Mouse (Mus musculus) hindbrain, embryonic 11.5 days (tissue): ENCODE results near the gene Nhlh1. TPM values are rescaled to one million over a fixed set of nuclear protein-coding genes. Genes with fewer than 3 reads are reported as not detected.

Experiments used
- ATAC-seq: fragments of 200-750 bp; cut with Nextera tagmentation; 2 replicates; pipeline ENCODE4 v1.8.0; 2017; ENCODE audit warnings: mild to moderate bottlenecking, moderate TSS enrichment, moderate library complexity; ENCODE audit not compliant: low FRiP score
- DNase-seq: peaks from one replicate; pipeline ENCODE4 v3.0.0-alpha.2; 2015; ENCODE audit warnings: low spot score
- H3K27ac ChIP-seq: fragments of 300-500 bp; sonication (generic); 2 replicates; pipeline ENCODE4 v1.5.1; 2014; ENCODE audit warnings: mild to moderate bottlenecking, low read depth, low read length
- H3K27me3 ChIP-seq: fragments of 300-500 bp; sonication (generic); 2 replicates; pipeline ENCODE4 v1.6.1; 2014; ENCODE audit warnings: mild to moderate bottlenecking, low read length, moderate library complexity, mixed read lengths; ENCODE audit not compliant: control insufficient read depth, insufficient read depth
- H3K36me3 ChIP-seq: fragments of 300-500 bp; sonication (generic); 2 replicates; pipeline ENCODE4 v1.6.1; 2014; ENCODE audit warnings: mild to moderate bottlenecking, low read length, moderate library complexity, mixed read lengths; ENCODE audit not compliant: control insufficient read depth, insufficient read depth
- H3K4me1 ChIP-seq: fragments of 300-500 bp; sonication (generic); replicated peaks from 2 replicates; pipeline ENCODE4 v1.6.1; 2014; ENCODE audit warnings: low read length, mixed read lengths; ENCODE audit not compliant: control insufficient read depth, insufficient read depth
- H3K4me2 ChIP-seq: fragments of 300-500 bp; sonication (generic); replicated peaks from 2 replicates; pipeline ENCODE4 v1.6.1; 2014; ENCODE audit warnings: mild to moderate bottlenecking, low read depth, low read length
- H3K4me3 ChIP-seq: fragments of 300-500 bp; sonication (generic); 2 replicates; pipeline ENCODE4 v1.5.1; 2014; ENCODE audit warnings: low read depth, low read length
- H3K9ac ChIP-seq: fragments of 300-500 bp; sonication (generic); 2 replicates; pipeline ENCODE4 v1.6.1; 2014; ENCODE audit warnings: low read depth, low read length
- H3K9me3 ChIP-seq: fragments of 300-500 bp; sonication (generic); 2 replicates; pipeline ENCODE4 v1.6.1; 2016; ENCODE audit warnings: low read length; ENCODE audit not compliant: control insufficient read depth
- WGBS: fragments of 180-500 bp; shearing (Covaris S2); extraction: QIAGEN DNeasy Blood & Tissue Kit; methylation state at CpG from one replicate; pipeline ENCODE4 v1.1.7; 2014; 5-methylcytosine and 5-hydroxymethylcytosine counted together
- polyA plus RNA-seq: library from polyadenylated mRNA; unstranded; fragments of >200 nt; fragmentation: Nextera tagmentation; extraction: Ambion mirVana; gene quantifications from 2 replicates; pipeline ENCODE4 v1.2.1, GENCODE M21; 2014

The Nhlh1 gene
- polyA plus RNA-seq, 1 experiment from 2014 or later = 20.5 TPM

DNA sequence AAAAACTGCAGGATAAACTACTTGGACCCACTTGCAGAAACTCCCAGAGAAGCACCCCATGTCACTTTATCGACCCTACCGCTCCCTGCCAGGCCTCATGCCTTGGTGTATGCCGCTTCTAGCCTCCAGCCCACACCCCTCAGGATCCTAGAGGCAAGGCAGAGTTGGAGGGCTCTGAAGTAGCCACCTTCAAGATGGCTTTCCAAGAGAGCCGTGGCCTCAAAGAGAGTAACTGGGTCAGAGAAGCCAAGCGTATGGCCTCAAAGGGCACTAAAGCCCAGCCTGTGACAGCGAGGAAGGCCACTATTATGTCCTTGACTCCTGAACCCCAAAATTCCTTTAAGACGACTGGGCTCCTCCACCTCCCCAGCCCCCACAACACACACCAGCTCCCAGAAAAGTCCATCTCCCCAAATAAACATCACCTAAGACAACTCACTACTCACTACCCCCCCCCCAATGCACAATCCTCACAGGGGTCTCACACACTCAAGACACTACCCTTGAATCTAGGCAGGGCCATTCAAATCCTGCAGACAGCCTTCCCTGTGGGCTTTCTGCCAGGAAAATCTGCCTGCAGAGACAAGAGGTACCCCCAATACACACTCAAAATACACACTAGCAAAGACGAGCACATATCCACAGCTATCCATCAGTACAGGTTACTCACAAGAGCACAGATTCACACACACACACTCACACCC is 32.0 kb downstream of the Nhlh1 start:
- H3K4me1 ChIP-seq = peaks cover 25% of the 10 kb centered on the region
- H3K9ac ChIP-seq = peak overlapping the region; percentile 79
- peak overlapping the region; percentile 92 for H3K4me2 ChIP-seq
- ATAC-seq (no peak), DNase-seq (no peak)
- no peaks in the 10 kb centered on the region for H3K9me3 ChIP-seq
- WGBS = 24% methylated on average over 8 of the region's 8 CpGs
- H3K4me3 ChIP-seq = peak overlapping the region; percentile 68
- no peaks in the 10 kb centered on the region for H3K27me3 ChIP-seq
- H3K36me3 ChIP-seq = no peaks in the 10 kb centered on the region
- peak overlapping the region; percentile 93 for H3K27ac ChIP-seq

DNA sequence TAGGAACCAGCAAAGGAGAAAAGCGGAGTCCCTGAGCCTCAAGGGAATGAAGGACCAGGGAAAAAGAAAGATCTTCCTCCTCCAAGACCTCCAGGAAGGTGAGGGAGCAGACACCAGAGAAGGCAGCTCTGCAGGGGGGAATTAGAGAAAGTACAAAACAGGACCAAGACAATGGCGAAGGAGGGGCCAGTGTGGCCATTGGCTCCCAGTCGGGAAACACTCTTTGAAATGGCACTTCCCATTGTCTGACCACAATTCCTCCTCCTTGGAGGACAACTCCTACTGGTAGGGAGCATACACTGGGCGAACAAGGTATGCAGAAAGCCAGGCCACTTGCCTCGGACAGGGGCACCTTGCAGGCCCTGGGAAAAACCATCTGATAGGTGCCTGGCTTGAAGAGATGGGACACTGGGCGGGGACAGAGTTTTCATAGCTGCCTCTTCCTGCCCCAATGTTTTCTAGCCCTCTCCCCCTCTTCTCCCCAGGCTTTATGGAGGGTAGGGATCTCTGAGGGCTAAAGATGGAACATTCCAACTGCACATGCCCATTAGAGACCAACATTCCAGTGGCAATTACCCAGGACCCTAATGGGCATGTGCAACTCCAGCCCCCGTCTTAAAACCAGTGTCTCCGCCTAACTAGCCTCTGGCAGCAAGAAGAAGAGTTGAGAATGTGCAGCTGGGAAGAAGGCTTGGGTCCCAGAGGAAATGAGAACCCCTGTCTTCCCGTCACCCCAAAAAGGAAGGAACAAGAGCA is 33.1 kb downstream of the Nhlh1 start:
- Histone ChIP-seq H3K4me2 (peak overlapping the region; percentile 92), H3K9ac (peak overlapping the region; percentile 79), H3K9me3 (no peaks in the 10 kb centered on the region), H3K4me3 (peak overlapping the region; percentile 68), H3K27ac (peak overlapping the region; percentile 58), H3K4me1 (peaks cover 34% of the 10 kb centered on the region), H3K36me3 (no peaks in the 10 kb centered on the region), H3K27me3 (no peaks in the 10 kb centered on the region)
- DNase-seq = no peak
- ATAC-seq = no peak
- 20% methylated on average over 9 of the region's 9 CpGs for WGBS

DNA sequence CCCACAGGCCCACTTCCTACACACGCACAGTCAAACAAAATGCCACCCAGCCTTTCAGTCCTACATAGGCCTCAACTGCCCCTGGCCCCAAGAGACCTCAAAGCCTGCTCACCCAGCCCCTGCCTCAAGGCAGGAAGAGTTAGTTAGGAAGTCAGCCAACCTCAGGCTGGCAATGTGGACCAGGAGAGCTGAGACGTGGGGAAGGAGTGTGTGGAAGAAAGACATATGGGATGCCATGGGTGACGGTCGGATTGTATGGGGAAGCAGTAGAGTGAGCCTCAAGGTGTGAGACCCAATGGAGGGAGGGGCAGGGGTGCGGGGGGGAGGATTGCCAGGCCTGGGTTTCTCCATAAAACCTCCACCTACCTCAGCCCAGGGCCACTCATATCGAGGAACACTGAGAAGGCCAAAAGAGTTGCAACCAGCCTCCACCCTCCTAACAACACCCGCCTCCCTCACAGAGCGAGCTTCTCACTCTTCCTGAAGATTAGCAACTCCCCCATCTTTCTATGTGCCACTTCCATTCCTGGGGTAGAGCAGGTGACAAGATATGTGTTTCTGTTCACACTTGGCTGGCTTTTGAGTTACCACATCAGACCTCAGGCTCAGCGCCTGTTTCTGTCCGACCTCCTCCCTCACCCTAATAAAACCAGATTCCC is 37.4 kb downstream of the Nhlh1 start:
- H3K36me3 ChIP-seq = no peaks in the 10 kb centered on the region
- peaks cover 56% of the 10 kb centered on the region for H3K4me1 ChIP-seq
- 68% methylated on average over 10 of the region's 10 CpGs for WGBS
- H3K27me3 ChIP-seq = no peaks in the 10 kb centered on the region
- no peak overlapping the region for H3K9ac ChIP-seq
- DNase-seq = no peak
- peak overlapping the region; percentile 11; the same call in 1 of the 2 replicates for H3K4me2 ChIP-seq
- ATAC-seq = no peak
- H3K27ac ChIP-seq = peak overlapping the region; percentile 95; the same call in 1 of the 2 replicates
- no peaks in the 10 kb centered on the region for H3K9me3 ChIP-seq
- no peak overlapping the region for H3K4me3 ChIP-seq

DNA sequence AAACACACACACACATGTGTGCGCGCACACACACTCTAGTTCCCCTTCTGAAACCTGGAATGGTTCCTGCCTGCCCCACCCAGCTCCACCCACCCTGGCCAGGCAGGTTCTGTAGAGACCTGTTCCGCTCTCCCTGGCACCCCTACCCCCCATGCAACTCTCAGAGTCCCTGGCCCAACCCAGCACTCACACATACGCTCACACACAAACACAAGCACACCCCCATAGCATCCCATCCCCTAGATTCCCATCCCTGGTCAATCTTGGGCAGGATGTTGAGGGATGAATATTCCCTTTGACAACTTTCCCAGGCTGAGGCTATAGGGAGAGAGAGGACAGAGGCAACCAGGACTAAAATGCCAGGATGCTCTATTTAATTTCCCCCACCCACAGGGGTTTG is 38.0 kb downstream of the Nhlh1 start:
- Histone ChIP-seq H3K4me3 (no peak overlapping the region), H3K4me2 (no peak overlapping the region), H3K4me1 (peaks cover 58% of the 10 kb centered on the region), H3K9me3 (no peaks in the 10 kb centered on the region), H3K27ac (peak overlapping the region; percentile 95; the same call in 1 of the 2 replicates), H3K27me3 (no peaks in the 10 kb centered on the region), H3K36me3 (no peaks in the 10 kb centered on the region), H3K9ac (no peak overlapping the region)
- ATAC-seq (no peak), DNase-seq (no peak)
- WGBS = 93% methylated on average over 4 of the region's 4 CpGs

DNA sequence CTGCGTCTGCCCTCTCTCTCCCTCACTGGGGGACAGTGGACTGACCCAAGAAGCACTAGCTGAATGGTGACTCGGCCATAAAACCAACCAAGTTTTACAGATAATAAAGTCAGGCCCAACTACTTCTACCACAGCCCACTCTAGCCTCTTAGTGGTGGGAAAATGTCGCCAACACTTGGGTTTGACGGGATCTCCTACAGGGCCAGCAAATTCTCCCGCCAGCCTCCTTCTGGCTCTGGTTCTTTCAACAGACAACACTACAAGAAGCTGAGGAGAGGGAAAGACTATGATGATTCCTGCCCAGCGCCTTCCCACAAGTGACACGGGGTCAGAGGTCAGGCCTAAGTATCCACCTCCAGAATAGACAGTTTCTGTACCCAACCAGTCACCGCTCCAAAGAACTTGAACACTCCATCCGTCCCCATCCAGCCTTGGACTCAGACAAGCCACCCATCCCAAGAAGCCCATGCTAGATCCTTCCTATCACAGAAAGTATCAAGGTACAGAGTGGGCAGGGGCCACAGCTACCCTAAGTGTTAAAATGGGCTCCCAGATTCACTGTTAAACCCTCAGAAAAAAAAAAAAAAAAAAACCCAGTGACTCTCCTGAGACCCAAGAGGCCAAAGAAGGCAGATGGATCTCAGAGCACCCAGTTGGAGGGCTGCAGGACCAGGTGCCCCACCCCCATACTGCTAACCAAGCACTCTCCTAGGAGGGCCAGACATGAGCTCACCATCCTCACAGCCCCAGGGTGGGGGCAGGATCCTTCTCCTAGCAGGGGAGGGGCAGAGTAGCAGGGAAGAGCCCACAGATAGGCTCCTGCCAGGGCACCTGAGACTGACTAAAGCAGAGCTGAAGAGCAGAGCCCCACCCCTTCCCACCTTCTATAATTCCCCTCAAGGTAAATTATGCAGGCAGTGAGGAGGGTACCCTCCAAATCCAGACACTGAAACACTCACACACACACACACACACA is 38.7 kb downstream of the Nhlh1 start:
- H3K27ac ChIP-seq = peak overlapping the region; percentile 95
- no peak for DNase-seq
- H3K9ac ChIP-seq = no peak overlapping the region
- H3K9me3 ChIP-seq = no peaks in the 10 kb centered on the region
- no peak for ATAC-seq
- no peaks in the 10 kb centered on the region for H3K27me3 ChIP-seq
- no peak overlapping the region for H3K4me3 ChIP-seq
- WGBS = 52% methylated on average over 9 of the region's 9 CpGs
- H3K4me1 ChIP-seq = peaks cover 60% of the 10 kb centered on the region
- peak overlapping the region; percentile 18; the same call in 1 of the 2 replicates for H3K4me2 ChIP-seq
- H3K36me3 ChIP-seq = no peaks in the 10 kb centered on the region

DNA sequence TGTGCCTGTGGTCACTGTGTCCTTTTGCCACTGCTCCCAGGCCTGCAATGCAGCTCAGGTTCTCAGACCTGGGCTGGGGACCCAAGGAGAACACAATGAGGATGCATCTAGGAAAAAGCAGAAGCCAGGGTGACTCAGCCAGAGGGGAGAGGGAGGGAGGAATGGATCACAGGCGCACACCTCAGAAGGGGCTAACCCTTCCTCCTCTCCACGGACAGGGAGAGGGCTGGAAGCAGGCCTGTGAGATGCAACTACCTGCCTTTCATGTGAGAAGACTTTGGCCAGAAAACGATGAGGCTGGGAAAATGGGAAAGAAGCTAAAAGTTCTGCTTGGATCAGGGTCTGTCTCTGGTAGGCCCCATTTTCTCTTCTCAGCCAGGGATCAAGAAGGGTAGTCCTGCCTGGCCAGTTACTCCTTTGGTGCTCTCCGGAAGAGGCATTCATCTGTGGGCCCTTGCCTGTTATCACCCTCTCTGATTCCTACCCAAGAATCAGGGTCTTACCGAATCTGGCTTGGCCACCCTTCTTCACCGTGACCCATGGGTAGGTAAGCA is 39.8 kb downstream of the Nhlh1 start:
- H3K4me2 ChIP-seq = peak overlapping the region; percentile 37
- peak overlapping the region; percentile 40; the same call in 1 of the 2 replicates for H3K9ac ChIP-seq
- no peak for ATAC-seq
- peaks cover 61% of the 10 kb centered on the region for H3K4me1 ChIP-seq
- peak; percentile 43 for DNase-seq
- peak overlapping the region; percentile 95 for H3K27ac ChIP-seq
- H3K4me3 ChIP-seq = no peak overlapping the region
- H3K27me3 ChIP-seq = no peaks in the 10 kb centered on the region
- WGBS = 53% methylated on average over 6 of the region's 6 CpGs
- H3K36me3 ChIP-seq = peaks cover 2% of the 10 kb centered on the region; the same call in 1 of the 2 replicates
- H3K9me3 ChIP-seq = no peaks in the 10 kb centered on the region

DNA sequence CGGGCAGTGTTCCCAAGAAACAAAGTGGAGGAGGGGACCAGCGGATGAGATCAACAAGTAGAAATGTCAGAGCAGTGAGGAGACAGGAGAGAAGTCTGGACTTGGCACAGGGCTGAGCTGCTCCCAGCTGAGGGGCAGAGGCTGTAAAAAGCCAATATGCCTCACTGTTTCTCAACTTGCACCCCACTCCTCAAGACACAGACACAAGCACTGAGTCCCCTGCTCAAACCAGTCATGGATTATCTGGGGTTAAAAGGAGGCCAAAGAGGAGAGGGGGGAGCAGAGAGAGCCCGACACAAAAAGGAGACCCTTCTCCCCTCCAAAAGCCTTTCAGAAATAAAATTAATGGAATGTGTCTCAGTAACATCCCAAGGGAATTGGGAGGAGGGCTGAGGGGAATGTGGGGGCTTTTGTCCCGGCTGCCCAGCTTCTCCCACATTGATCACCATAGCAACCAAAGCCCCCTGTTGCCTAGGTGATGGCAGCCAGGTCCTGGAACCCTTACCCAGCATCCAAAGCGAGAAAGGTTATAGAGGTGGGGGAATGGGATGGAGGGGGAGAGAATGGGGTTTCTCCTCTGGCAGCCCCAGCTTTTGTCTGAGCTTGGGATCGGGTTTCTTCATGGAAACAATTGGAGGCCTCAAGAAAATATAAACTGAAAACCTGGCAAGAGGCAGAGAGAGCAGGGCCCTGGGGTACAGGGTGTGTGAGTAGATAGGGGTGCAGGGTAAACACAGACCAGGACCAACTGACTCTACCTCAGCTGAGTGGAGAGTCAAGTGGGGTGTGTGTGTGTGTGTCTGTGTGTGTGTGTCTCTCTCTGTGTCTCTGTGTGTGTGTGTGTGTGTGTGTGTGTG is 40.5 kb downstream of the Nhlh1 start:
- Histone ChIP-seq H3K27ac (peak overlapping the region; percentile 95), H3K36me3 (peaks cover 3% of the 10 kb centered on the region; the same call in 1 of the 2 replicates), H3K9me3 (no peaks in the 10 kb centered on the region), H3K4me3 (peak overlapping the region; percentile 8; the same call in 1 of the 2 replicates), H3K9ac (peak overlapping the region; percentile 40; the same call in 1 of the 2 replicates), H3K4me2 (peak overlapping the region; percentile 37), H3K27me3 (no peaks in the 10 kb centered on the region), H3K4me1 (peaks cover 58% of the 10 kb centered on the region)
- ATAC-seq = peak; percentile 90
- 15% methylated on average over 6 of the region's 6 CpGs for WGBS
- peak; percentile 94 for DNase-seq
